Mouse (Mus musculus) MEL (cell line): Measurements from ENCODE around the gene Gnas. TPM values are rescaled to one million over a fixed set of nuclear protein-coding genes. Genes with fewer than 3 reads are reported as not detected.

Experiments
- DNase-seq: peaks from one replicate; pipeline ENCODE4 v3.0.0; 2011; ENCODE audit warnings: low read depth, low spot score
- H3K27ac ChIP-seq: 2 replicates; pipeline ENCODE4 v1.5.1; 2012; ENCODE audit warnings: low read depth, mild to moderate bottlenecking, control low read depth, low read length, moderate library complexity; ENCODE audit not compliant: control insufficient read depth
- H3K27me3 ChIP-seq, 2 experiments: fragments of 150-350 bp in 1 of 2; sonication (generic) in 1 of 2; 2 replicates each; pipeline ENCODE4 v1.6.1; 2012; ENCODE audit warnings: low read length in 2 of 2, mild to moderate bottlenecking in 2 of 2, improper control_type of control experiment in 1 of 2, moderate library complexity in 1 of 2; ENCODE audit not compliant: insufficient read depth in 2 of 2, control insufficient read depth in 1 of 2
- H3K36me3 ChIP-seq, 2 experiments: 2 replicates each; pipeline ENCODE4 v1.6.1; 2012 to 2014; ENCODE audit warnings: low read length in 2 of 2, improper control_type of control experiment in 1 of 2, inconsistent platforms in 1 of 2, mild to moderate bottlenecking in 1 of 2; ENCODE audit not compliant: insufficient read depth in 2 of 2, control insufficient read depth in 1 of 2
- H3K4me1 ChIP-seq, 2 experiments: fragments of 150-350 bp in 1 of 2; sonication (generic) in 1 of 2; 2 replicates each; pipeline ENCODE4 v1.6.1; 2012; ENCODE audit warnings: low read length in 2 of 2, improper control_type of control experiment in 1 of 2, mild to moderate bottlenecking in 1 of 2; ENCODE audit not compliant: insufficient read depth in 2 of 2, control insufficient read depth in 1 of 2
- H3K4me3 ChIP-seq, 2 experiments: fragments of 150-350 bp in 1 of 2; sonication (generic) in 1 of 2; 2 replicates each; pipeline ENCODE4 v1.5.1; 2012; ENCODE audit warnings: low read depth in 2 of 2, low read length in 2 of 2, mild to moderate bottlenecking in 2 of 2, moderate library complexity in 2 of 2, control low read depth in 1 of 2, improper control_type of control experiment in 1 of 2; ENCODE audit not compliant: control insufficient read depth in 1 of 2, insufficient read depth in 1 of 2
- H3K79me2 ChIP-seq: 2 replicates; pipeline ENCODE4 v1.6.1; 2012; ENCODE audit warnings: mild to moderate bottlenecking, low read length, moderate library complexity; ENCODE audit not compliant: control insufficient read depth, poor library complexity, insufficient read depth
- H3K9ac ChIP-seq: 2 replicates; pipeline ENCODE4 v1.6.1; 2012; ENCODE audit warnings: low read depth, mild to moderate bottlenecking, control low read depth, low read length, moderate library complexity; ENCODE audit not compliant: control insufficient read depth, poor library complexity, severe bottlenecking
- H3K9me3 ChIP-seq: fragments of 150-350 bp; sonication (generic); replicated peaks from 2 replicates; pipeline ENCODE4 v1.6.1; 2012; ENCODE audit warnings: mild to moderate bottlenecking, low read length, improper control_type of control experiment, moderate library complexity; ENCODE audit not compliant: insufficient read depth
- BHLHE40 ChIP-seq: IDR thresholded peaks from 2 replicates; pipeline ENCODE4 v1.6.1; 2012; ENCODE audit warnings: low read depth, mild to moderate bottlenecking, inconsistent platforms, low read length, improper control_type of control experiment, borderline replicate concordance
- E2F4 ChIP-seq: IDR thresholded peaks from 2 replicates; pipeline ENCODE4 v1.6.1; 2011; ENCODE audit warnings: low read depth, low read length, improper control_type of control experiment, borderline replicate concordance
- ETS1 ChIP-seq: IDR thresholded peaks from 2 replicates; pipeline ENCODE4 v1.6.1; 2012; ENCODE audit warnings: low read depth, mild to moderate bottlenecking, inconsistent platforms, low read length, improper control_type of control experiment, moderate library complexity
- GABPA ChIP-seq: IDR thresholded peaks from 2 replicates; pipeline ENCODE4 v1.6.1; 2012; ENCODE audit warnings: low read depth, mild to moderate bottlenecking, inconsistent platforms, low read length, improper control_type of control experiment, moderate library complexity
- GATA1 ChIP-seq: IDR thresholded peaks from 2 replicates; pipeline ENCODE4 v1.6.1; 2011; ENCODE audit warnings: low read depth, low read length, improper control_type of control experiment
- HCFC1 ChIP-seq: IDR thresholded peaks from 2 replicates; pipeline ENCODE4 v1.6.1; 2012; ENCODE audit warnings: low read depth, mild to moderate bottlenecking, inconsistent platforms, low read length, improper control_type of control experiment, moderate library complexity
- MAFK ChIP-seq: IDR thresholded peaks from 2 replicates; pipeline ENCODE4 v1.6.1; 2011; ENCODE audit warnings: low read depth, mild to moderate bottlenecking, low read length, improper control_type of control experiment, borderline replicate concordance
- MXI1 ChIP-seq: IDR thresholded peaks from 2 replicates; pipeline ENCODE4 v1.6.1; 2011; ENCODE audit warnings: mild to moderate bottlenecking, low read depth, low read length, improper control_type of control experiment
- MYC ChIP-seq: IDR thresholded peaks from 2 replicates; pipeline ENCODE4 v1.6.1; 2011; ENCODE audit warnings: low read depth, mild to moderate bottlenecking, low read length, improper control_type of control experiment, moderate library complexity
- NELFE ChIP-seq: IDR thresholded peaks from 2 replicates; pipeline ENCODE4 v1.6.1; 2011; ENCODE audit warnings: low read depth, low read length, improper control_type of control experiment
- POLR2AphosphoS2 ChIP-seq: IDR thresholded peaks from 2 replicates; pipeline ENCODE4 v1.6.1; 2011; ENCODE audit warnings: low read length, improper control_type of control experiment
- POLR2AphosphoS5 ChIP-seq: IDR thresholded peaks from 2 replicates; pipeline ENCODE4 v1.6.1; 2012; ENCODE audit warnings: low read depth, borderline replicate concordance, mild to moderate bottlenecking, inconsistent platforms, low read length, moderate library complexity, mixed read lengths
- TAL1 ChIP-seq: IDR thresholded peaks from 2 replicates; pipeline ENCODE4 v1.6.1; 2012; ENCODE audit warnings: mild to moderate bottlenecking, inconsistent platforms, low read length, moderate library complexity, mixed read lengths
- TBP ChIP-seq: IDR thresholded peaks from 2 replicates; pipeline ENCODE4 v1.8.0; 2011; ENCODE audit warnings: low read depth, low read length, improper control_type of control experiment
- USF1 ChIP-seq: IDR thresholded peaks from 2 replicates; pipeline ENCODE4 v1.6.1; 2014; ENCODE audit warnings: low read depth, mild to moderate bottlenecking, inconsistent platforms, low read length, improper control_type of control experiment, moderate library complexity
- ZKSCAN1 ChIP-seq: IDR thresholded peaks from 2 replicates; pipeline ENCODE4 v1.6.1; 2012; ENCODE audit warnings: low read depth, mild to moderate bottlenecking, inconsistent platforms, low read length, improper control_type of control experiment, moderate library complexity
- ZMIZ1 ChIP-seq: IDR thresholded peaks from 2 replicates; pipeline ENCODE4 v1.6.1; 2012; ENCODE audit warnings: low read depth, mild to moderate bottlenecking, inconsistent platforms, low read length, improper control_type of control experiment, moderate library complexity
- ZNF384 ChIP-seq: IDR thresholded peaks from 2 replicates; pipeline ENCODE4 v1.6.1; 2012; ENCODE audit warnings: low read depth, mild to moderate bottlenecking, inconsistent platforms, low read length, improper control_type of control experiment
- polyA plus RNA-seq, 2 experiments: library from polyadenylated mRNA; stranded (reverse) in 1 of 2; unstranded in 1 of 2; fragments of >175 nt in 1 of 2; fragments of >200 nt in 1 of 2; gene quantifications; 2 replicates each; pipeline versions ENCODE4 v1.2.1 to v1.2.4; 2012; ENCODE audit warnings: low replicate concordance in 2 of 2, low read depth in 1 of 2; ENCODE audit not compliant: insufficient read length in 2 of 2, insufficient read depth in 1 of 2, missing spikeins in 1 of 2
- total RNA-seq: library from RNA; depleted of rRNA; stranded (reverse); fragments of 300-350 nt; gene quantifications from 2 replicates; pipeline ENCODE4 v1.2.3, GENCODE M21; 2012

Gene Gnas
- total and polyA plus RNA-seq, 3 experiments = 273 to 447 (median 383) TPM

DNA sequence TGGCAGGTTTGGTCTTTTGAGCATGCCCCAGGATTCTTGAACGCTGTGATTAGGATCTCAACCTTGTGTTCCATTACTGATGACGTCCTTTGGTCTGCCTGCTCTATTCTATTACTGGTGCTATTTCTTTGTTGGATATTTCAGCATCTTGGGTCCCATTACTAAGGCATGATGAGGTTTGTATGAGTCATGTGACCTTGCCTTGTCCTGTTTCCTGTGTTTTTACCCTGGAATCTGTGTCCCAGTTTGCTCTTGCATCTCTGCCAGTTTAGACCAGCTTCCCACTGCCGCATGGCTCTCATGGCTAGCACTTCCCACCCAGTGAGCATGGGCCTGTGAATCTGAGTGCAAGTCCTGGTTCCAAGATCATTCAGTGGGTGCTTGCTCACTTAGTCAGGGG, 107.8 kb downstream of the Gnas start:
- no peak for TF ChIP-seq MAFK
- no peak for TF ChIP-seq NELFE
- no peak for TF ChIP-seq POLR2AphosphoS5
- TF ChIP-seq ZKSCAN1 = no peak
- no peak for TF ChIP-seq POLR2AphosphoS2
- TF ChIP-seq ETS1 = no peak
- TF ChIP-seq HCFC1 = no peak
- no peaks in the 10 kb centered on the region for H3K79me2 ChIP-seq
- no peak for DNase-seq
- no peaks in the 10 kb centered on the region for H3K9me3 ChIP-seq
- H3K4me3 ChIP-seq = no peak overlapping the region
- H3K27ac ChIP-seq = no peak overlapping the region
- no peaks in the 10 kb centered on the region for H3K4me1 ChIP-seq
- H3K36me3 ChIP-seq = no peaks in the 10 kb centered on the region
- H3K9ac ChIP-seq = no peak overlapping the region
- H3K27me3 ChIP-seq = peaks cover 1% of the 10 kb centered on the region in 2 experiments; a peak in 2 of 4 replicates

DNA sequence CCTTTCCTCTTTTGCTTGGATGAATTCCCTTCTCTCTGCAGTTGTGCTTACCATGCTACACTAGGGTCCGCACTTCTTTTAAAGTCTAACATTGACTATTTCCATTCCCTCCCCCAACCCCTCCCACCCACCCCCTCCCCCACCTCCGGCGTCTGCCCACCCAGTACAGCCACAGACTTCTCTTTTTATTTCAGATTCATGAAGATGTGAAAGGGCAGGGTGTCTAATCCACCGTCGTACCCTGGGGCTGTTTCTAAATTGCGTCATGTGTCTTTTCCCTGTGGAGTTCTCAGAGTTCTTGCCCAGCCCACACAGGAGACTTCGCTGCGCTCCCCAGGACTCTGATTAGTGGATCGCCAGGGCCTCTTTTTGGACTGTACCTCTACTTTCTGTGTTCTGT, 108.4 kb downstream of the Gnas start:
- no peaks in the 10 kb centered on the region for H3K9me3 ChIP-seq
- TF ChIP-seq TAL1 = no peak
- no peak for TF ChIP-seq ZMIZ1
- H3K27me3 ChIP-seq = peaks cover 1% of the 10 kb centered on the region in 2 experiments; a peak in 2 of 4 replicates
- H3K36me3 ChIP-seq = no peaks in the 10 kb centered on the region
- H3K4me1 ChIP-seq = no peaks in the 10 kb centered on the region
- DNase-seq = no peak
- no peak overlapping the region for H3K9ac ChIP-seq
- H3K27ac ChIP-seq = no peak overlapping the region
- H3K4me3 ChIP-seq = no peak overlapping the region
- no peaks in the 10 kb centered on the region for H3K79me2 ChIP-seq

DNA sequence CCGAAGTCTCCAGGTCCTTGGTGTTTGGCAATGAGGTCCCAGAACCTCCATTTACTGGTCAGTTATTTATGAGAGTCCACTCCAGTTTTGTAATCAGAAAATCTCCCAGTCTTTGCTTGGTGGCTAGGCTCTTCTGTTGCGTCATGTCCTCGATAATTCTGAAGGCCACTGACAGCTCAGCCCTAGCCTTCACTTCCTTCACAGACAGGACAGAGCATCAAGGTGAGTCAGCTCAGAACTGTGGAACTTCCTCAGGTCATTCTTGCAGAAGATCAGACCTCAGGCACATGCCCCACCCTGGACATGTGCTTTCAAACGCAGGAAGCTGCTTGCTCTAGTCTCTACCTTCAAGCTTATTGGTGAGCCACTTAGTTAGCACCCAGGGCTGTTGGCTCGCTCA, 109.3 kb downstream of the Gnas start:
- no peak for DNase-seq
- peaks cover 1% of the 10 kb centered on the region in 2 experiments; a peak in 2 of 4 replicates for H3K27me3 ChIP-seq
- no peak overlapping the region for H3K9ac ChIP-seq
- no peaks in the 10 kb centered on the region for H3K36me3 ChIP-seq
- no peak overlapping the region for H3K27ac ChIP-seq
- no peaks in the 10 kb centered on the region for H3K9me3 ChIP-seq
- no peak overlapping the region for H3K4me3 ChIP-seq
- no peaks in the 10 kb centered on the region for H3K79me2 ChIP-seq
- no peaks in the 10 kb centered on the region for H3K4me1 ChIP-seq
- no peak for TF ChIP-seq MAFK
- TF ChIP-seq TBP = no peak
- TF ChIP-seq E2F4 = no peak
- TF ChIP-seq GABPA = no peak
- TF ChIP-seq GATA1 = no peak
- TF ChIP-seq POLR2AphosphoS5 = no peak
- no peak for TF ChIP-seq MYC
- no peak for TF ChIP-seq ZNF384
- no peak for TF ChIP-seq BHLHE40
- no peak for TF ChIP-seq USF1
- TF ChIP-seq HCFC1 = no peak
- no peak for TF ChIP-seq NELFE
- no peak for TF ChIP-seq MXI1
